Mouse (Mus musculus): Measurements from ENCODE around the gene Mybpc3. TPM values are rescaled to one million over a fixed set of nuclear protein-coding genes. Genes with fewer than 3 reads are reported as not detected.
A peak's percentile ranks its signal among the peaks of the same experiment; 100 is the strongest.

Mybpc3 gene
- polyA plus RNA-seq, 1 experiment = not detected

DNA sequence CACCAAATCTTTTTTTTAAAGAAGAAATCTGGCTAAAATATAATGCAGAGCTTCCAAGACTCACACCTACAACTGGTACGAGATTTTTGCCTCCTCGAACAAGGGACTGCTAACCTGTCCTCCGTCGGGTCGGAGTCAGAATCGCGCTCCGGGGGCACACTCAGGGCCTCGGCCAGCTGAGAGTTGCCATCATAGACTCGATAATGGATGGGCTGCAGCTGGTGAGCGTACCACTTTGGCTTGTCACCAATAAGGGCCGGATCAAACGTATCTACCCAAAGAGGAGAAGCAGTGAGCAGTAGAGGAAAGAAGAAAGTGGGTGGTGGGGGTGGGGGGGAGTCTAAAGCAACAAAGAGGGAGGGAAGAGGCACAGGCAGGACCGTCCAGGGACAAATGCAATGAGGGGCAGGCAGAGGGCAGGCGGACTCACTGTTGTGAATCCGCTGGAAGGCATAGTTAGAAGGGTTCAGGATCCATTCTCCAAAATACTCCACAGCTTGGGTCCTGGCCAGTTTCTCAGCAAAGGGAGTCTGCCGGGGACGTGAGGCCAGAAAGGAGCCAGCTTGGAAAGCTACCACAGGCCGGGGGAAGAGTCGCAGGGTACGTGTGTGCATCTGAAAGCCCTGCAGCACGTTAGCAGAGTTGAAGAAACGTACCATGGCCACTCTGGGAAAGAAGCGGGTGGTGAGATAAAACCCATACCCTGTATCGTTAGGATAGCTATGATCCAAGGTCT, 51.8 kb downstream of the Mybpc3 start:
- no peaks in the 10 kb centered on the region for H3K9me3 ChIP-seq (replicated peaks; ENCODE audit: control insufficient read depth, insufficient read depth, low read length, poor library complexity, severe bottlenecking)
- H3K4me3 ChIP-seq (ENCODE audit: low read depth, low read length) = no peak overlapping the region
- no peak overlapping the region for H3K9ac ChIP-seq (ENCODE audit: low read depth, poor library complexity, severe bottlenecking)
- no peak for TF ChIP-seq POLR2A (IDR thresholded peaks at IDR 0.05; ENCODE audit: insufficient read depth, low read length)
- no peaks in the 10 kb centered on the region for H3K36me3 ChIP-seq (ENCODE audit: control insufficient read depth, insufficient read depth, low read length, poor library complexity, severe bottlenecking)
- H3K27me3 ChIP-seq (ENCODE audit: control insufficient read depth, insufficient read depth, low read length, poor library complexity, severe bottlenecking) = no peaks in the 10 kb centered on the region
- peaks cover 1% of the 10 kb centered on the region for H3K4me1 ChIP-seq (ENCODE audit: control insufficient read depth, insufficient read depth, low read length)
- no peak overlapping the region for H3K27ac ChIP-seq (ENCODE audit: insufficient read depth, low read length)

DNA sequence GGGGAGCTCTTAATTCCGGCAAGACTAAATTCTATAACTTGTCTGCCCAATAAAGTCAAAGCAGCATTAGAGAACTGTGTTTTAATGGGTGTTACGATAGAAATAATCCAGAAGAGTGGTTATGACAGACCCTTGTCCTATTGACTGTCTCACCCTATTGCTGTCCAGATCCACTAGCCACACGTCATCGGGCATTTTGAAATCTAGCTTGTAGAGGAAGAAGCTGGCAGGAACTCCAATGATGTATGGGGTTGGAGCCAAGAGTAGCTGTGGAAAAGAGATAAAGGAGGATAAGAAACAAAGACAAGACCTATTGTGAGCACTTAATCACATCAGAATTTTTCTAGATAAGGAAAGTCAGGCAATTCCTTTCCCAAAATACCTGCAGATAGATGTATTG, 57.5 kb downstream of the Mybpc3 start:
- TF ChIP-seq POLR2A (IDR thresholded peaks at IDR 0.05; ENCODE audit: insufficient read depth, low read length) (no peak), EP300 (IDR thresholded peaks at IDR 0.05; ENCODE audit: insufficient read depth, low read depth, low read length) (no peak), CTCF (IDR thresholded peaks at IDR 0.05; ENCODE audit: low read depth, low read length) (no peak)
- no peak overlapping the region for H3K4me3 ChIP-seq (ENCODE audit: low read depth, low read length)

DNA sequence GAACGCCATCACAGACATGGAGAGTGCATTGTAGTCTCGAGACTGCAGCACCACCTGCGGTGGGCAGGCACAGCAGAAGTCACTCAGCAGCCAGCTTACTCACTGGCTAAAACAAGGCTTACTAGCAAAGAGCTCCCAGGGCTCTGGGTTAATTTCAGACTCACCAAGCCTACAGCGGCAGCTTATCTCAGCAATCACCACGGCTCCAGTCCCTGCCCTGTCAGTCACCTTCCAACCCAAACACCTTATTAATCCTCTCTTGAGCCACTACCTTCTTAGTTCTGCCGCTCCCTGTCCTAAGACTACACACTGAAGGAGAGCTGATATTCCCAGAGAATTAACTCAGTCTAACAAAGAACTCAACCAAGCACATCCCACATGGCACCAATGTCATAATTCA, 58.3 kb downstream of the Mybpc3 start:
- Histone ChIP-seq H3K9ac (ENCODE audit: low read depth, poor library complexity, severe bottlenecking) (no peak overlapping the region), H3K27ac (ENCODE audit: insufficient read depth, low read length) (no peak overlapping the region), H3K9me3 (replicated peaks; ENCODE audit: control insufficient read depth, insufficient read depth, low read length, poor library complexity, severe bottlenecking) (no peaks in the 10 kb centered on the region), H3K4me3 (ENCODE audit: low read depth, low read length) (no peak overlapping the region), H3K27me3 (ENCODE audit: control insufficient read depth, insufficient read depth, low read length, poor library complexity, severe bottlenecking) (no peaks in the 10 kb centered on the region), H3K4me1 (ENCODE audit: control insufficient read depth, insufficient read depth, low read length) (peaks cover 1% of the 10 kb centered on the region), H3K36me3 (ENCODE audit: control insufficient read depth, insufficient read depth, low read length, poor library complexity, severe bottlenecking) (no peaks in the 10 kb centered on the region)
- TF ChIP-seq POLR2A (IDR thresholded peaks at IDR 0.05; ENCODE audit: insufficient read depth, low read length) = no peak
- TF ChIP-seq CTCF (IDR thresholded peaks at IDR 0.05; ENCODE audit: low read depth, low read length) = no peak
- TF ChIP-seq EP300 (IDR thresholded peaks at IDR 0.05; ENCODE audit: insufficient read depth, low read depth, low read length) = no peak

More for the DNA sequence above, 57.5 kb downstream of the Mybpc3 start:
- no peak overlapping the region for H3K27ac ChIP-seq (ENCODE audit: insufficient read depth, low read length)
- H3K4me1 ChIP-seq (ENCODE audit: control insufficient read depth, insufficient read depth, low read length) = peaks cover 1% of the 10 kb centered on the region
- H3K9ac ChIP-seq (ENCODE audit: low read depth, poor library complexity, severe bottlenecking) = no peak overlapping the region
- H3K27me3 ChIP-seq (ENCODE audit: control insufficient read depth, insufficient read depth, low read length, poor library complexity, severe bottlenecking) = no peaks in the 10 kb centered on the region
- H3K36me3 ChIP-seq (ENCODE audit: control insufficient read depth, insufficient read depth, low read length, poor library complexity, severe bottlenecking) = no peaks in the 10 kb centered on the region
- no peaks in the 10 kb centered on the region for H3K9me3 ChIP-seq (replicated peaks; ENCODE audit: control insufficient read depth, insufficient read depth, low read length, poor library complexity, severe bottlenecking)

DNA sequence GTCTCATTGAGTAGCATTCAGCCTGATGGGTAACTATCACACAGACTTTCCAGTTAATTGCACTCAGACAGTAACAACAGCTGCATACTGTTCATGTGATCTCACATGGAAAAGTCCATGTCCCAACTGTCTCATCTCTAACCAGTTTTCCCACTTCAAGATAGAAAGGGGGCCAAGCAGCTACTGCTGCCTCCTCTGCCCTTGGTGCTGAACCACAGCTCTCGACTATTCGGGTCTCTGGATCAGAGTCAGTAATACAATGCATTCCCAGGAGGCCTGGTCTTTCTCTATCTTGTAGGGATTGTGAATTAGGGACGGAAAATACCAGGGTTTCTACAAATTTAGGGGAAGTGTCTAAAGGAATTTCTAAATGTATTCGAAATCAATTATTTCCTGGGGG, 61.9 kb downstream of the Mybpc3 start:
- Histone ChIP-seq H3K27me3 (ENCODE audit: control insufficient read depth, insufficient read depth, low read length, poor library complexity, severe bottlenecking) (no peaks in the 10 kb centered on the region), H3K4me1 (ENCODE audit: control insufficient read depth, insufficient read depth, low read length) (peaks cover 4% of the 10 kb centered on the region), H3K36me3 (ENCODE audit: control insufficient read depth, insufficient read depth, low read length, poor library complexity, severe bottlenecking) (no peaks in the 10 kb centered on the region), H3K9me3 (replicated peaks; ENCODE audit: control insufficient read depth, insufficient read depth, low read length, poor library complexity, severe bottlenecking) (no peaks in the 10 kb centered on the region), H3K9ac (ENCODE audit: low read depth, poor library complexity, severe bottlenecking) (no peak overlapping the region), H3K27ac (ENCODE audit: insufficient read depth, low read length) (no peak overlapping the region), H3K4me3 (ENCODE audit: low read depth, low read length) (no peak overlapping the region)
- no peak for TF ChIP-seq EP300 (IDR thresholded peaks at IDR 0.05; ENCODE audit: insufficient read depth, low read depth, low read length)

DNA sequence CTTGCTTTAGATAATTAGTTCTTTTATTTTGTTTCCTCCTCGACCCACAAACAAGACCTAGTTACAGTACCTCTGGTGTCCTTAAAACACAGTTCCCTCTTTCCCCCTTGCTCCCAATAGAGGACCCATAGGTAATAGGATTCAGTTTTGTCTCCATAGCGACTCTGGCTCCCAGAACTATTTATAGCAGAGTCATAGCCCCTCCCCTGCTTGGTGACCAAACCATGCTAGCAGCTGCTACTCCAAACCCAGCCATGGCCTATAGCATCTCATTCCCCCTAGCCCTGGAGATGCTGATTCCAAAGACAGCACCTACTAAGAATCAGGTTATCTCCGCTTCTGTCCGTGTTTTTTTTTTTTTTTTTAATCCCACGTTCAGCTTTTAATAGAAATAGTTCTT, 62.8 kb downstream of the Mybpc3 start:
- H3K4me3 ChIP-seq (ENCODE audit: low read depth, low read length) = no peak overlapping the region
- no peaks in the 10 kb centered on the region for H3K27me3 ChIP-seq (ENCODE audit: control insufficient read depth, insufficient read depth, low read length, poor library complexity, severe bottlenecking)
- H3K36me3 ChIP-seq (ENCODE audit: control insufficient read depth, insufficient read depth, low read length, poor library complexity, severe bottlenecking) = no peaks in the 10 kb centered on the region
- H3K27ac ChIP-seq (ENCODE audit: insufficient read depth, low read length) = no peak overlapping the region
- no peak overlapping the region for H3K9ac ChIP-seq (ENCODE audit: low read depth, poor library complexity, severe bottlenecking)
- H3K9me3 ChIP-seq (replicated peaks; ENCODE audit: control insufficient read depth, insufficient read depth, low read length, poor library complexity, severe bottlenecking) = no peaks in the 10 kb centered on the region
- H3K4me1 ChIP-seq (ENCODE audit: control insufficient read depth, insufficient read depth, low read length) = peaks cover 4% of the 10 kb centered on the region
- TF ChIP-seq POLR2A (IDR thresholded peaks at IDR 0.05; ENCODE audit: insufficient read depth, low read length) (no peak), CTCF (IDR thresholded peaks at IDR 0.05; ENCODE audit: low read depth, low read length) (no peak), EP300 (IDR thresholded peaks at IDR 0.05; ENCODE audit: insufficient read depth, low read depth, low read length) (no peak)

DNA sequence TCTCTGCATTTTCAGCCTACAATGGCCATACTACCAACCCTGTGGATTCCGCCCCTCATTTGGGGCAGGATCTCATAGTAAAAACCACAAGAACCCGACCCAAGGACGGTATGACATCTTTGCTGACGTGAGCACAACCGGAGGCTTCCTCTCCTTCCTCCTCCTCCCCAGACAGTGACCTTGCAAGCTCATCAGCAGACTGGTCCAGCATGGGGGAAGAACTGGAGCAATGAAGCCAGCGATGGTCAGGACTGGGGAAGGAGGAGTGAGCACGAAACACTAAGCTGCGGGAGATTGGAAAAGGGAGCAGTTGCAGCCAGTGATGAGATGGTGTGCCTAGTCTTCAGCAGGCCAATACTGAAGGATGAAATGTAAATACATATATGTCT, 64.1 kb downstream of the Mybpc3 start:
- H3K27me3 ChIP-seq (ENCODE audit: control insufficient read depth, insufficient read depth, low read length, poor library complexity, severe bottlenecking) = no peaks in the 10 kb centered on the region
- peaks cover 4% of the 10 kb centered on the region for H3K4me1 ChIP-seq (ENCODE audit: control insufficient read depth, insufficient read depth, low read length)
- no peak overlapping the region for H3K27ac ChIP-seq (ENCODE audit: insufficient read depth, low read length)
- no peaks in the 10 kb centered on the region for H3K36me3 ChIP-seq (ENCODE audit: control insufficient read depth, insufficient read depth, low read length, poor library complexity, severe bottlenecking)
- H3K9ac ChIP-seq (ENCODE audit: low read depth, poor library complexity, severe bottlenecking) = 0 out of 2 replicates have a peak overlapping the region, but pooled peaks have one; percentile 68
- H3K9me3 ChIP-seq (replicated peaks; ENCODE audit: control insufficient read depth, insufficient read depth, low read length, poor library complexity, severe bottlenecking) = no peaks in the 10 kb centered on the region
- peak overlapping the region; percentile 57 for H3K4me3 ChIP-seq (ENCODE audit: low read depth, low read length)
- no peak for TF ChIP-seq CTCF (IDR thresholded peaks at IDR 0.05; ENCODE audit: low read depth, low read length)
- TF ChIP-seq POLR2A (IDR thresholded peaks at IDR 0.05; ENCODE audit: insufficient read depth, low read length) = no peak
- TF ChIP-seq EP300 (IDR thresholded peaks at IDR 0.05; ENCODE audit: insufficient read depth, low read depth, low read length) = no peak
